30 mouse cellular contexts compared by ENCODE assay signal in the genomic region with DNA sequence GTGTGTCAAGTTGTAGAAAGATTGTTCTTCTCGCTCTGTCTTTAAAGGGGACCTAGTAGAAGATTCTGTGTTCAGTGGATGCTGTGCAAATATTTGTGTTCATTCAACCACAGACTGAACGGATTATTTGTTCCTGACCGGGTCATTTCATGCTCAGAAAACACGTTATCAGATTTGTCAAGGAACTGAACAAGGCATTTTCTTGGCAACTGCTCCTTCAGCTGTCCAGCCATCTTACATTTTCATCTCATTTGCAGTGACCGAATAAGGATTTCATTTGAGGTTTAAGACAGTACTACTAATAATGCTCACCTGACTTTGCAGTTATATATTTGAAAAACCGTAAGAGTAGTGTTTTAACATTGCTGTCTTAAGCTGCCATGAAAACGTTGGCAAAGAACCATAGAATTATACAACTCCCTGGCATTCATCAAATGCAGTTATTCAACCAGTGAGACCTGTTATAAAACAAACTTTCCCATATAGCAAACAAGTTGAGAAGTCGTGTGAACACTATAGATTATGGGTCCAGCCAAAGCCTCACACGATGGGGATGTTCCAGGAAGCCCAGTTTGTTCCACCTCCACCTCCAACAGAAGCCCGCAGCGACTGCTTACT. TPM values are rescaled to one million over a fixed set of nuclear protein-coding genes. Genes with fewer than 3 reads are reported as not detected.
DNase-seq lines count a peak whose midpoint lies in the region; ATAC-seq and TF ChIP-seq lines count a peak whose summit lies in the region.
"Had no signal": no experiment of that assay in that cellular context is flagged by ENCODE, and none has a peak within 500 bp of the region (broad histone marks: within the 10 kb centered on the region; RNA-seq: fewer than 3 reads in every experiment).

No protein-coding gene starts in this region.

- no peak; the same call in 1 of the 2 replicates for ATAC-seq in lung, embryonic 15.5 days (ENCODE audit: borderline replicate concordance, extremely low read depth, low FRiP score, low TSS enrichment)
- ATAC-seq: activated CD4-positive, CD25-positive, alpha-beta regulatory T cell, adult 4 months; forebrain, embryonic 15.5 days; hindbrain, embryonic 16.5 days; intestine, embryonic 16.5 days had no signal

- 59% methylated on average over 11 of the region's 11 CpGs for WGBS in kidney, adult 2 months
- 40% methylated on average over 11 of the region's 11 CpGs for WGBS in lung, embryonic 15.5 days

- no peak overlapping the region for H3K9ac ChIP-seq in lung, embryonic 15.5 days
- H3K9ac ChIP-seq: embryonic facial prominence, embryonic 13.5 days; forebrain, embryonic 15.5 days had no signal

- H3K4me3 ChIP-seq in kidney, adult 2 months (ENCODE audit: insufficient read depth, low read depth, low read length), result no peak overlapping the region
- no peak overlapping the region for H3K4me3 ChIP-seq in lung, embryonic 15.5 days
- H3K4me3 ChIP-seq: embryonic facial prominence, embryonic 13.5 days; forebrain, embryonic 15.5 days; limb, embryonic 10.5 days had no signal

- no peak for TF ChIP-seq POLR2A in kidney, adult 2 months (IDR thresholded peaks at IDR 0.05; ENCODE audit: low read depth, low read length)

- H3K4me2 ChIP-seq in lung, embryonic 15.5 days, result no peak overlapping the region
- H3K4me2 ChIP-seq: embryonic facial prominence, embryonic 13.5 days; forebrain, embryonic 15.5 days; liver, embryonic 11.5 days had no signal

- peak overlapping the region; percentile 64 for H3K27ac ChIP-seq in kidney, adult 2 months (ENCODE audit: insufficient read depth, low read depth, low read length)
- H3K27ac ChIP-seq in lung, embryonic 15.5 days, result peak overlapping the region; percentile 37; the same call in 1 of the 2 replicates
- H3K27ac ChIP-seq: embryonic facial prominence, embryonic 13.5 days; forebrain, embryonic 15.5 days; limb, embryonic 10.5 days; macrophage had no signal

- H3K4me1 ChIP-seq in kidney, adult 2 months (ENCODE audit: control insufficient read depth, insufficient read depth, low read length), result peaks cover 19% of the 10 kb centered on the region; the same call in 1 of the 2 replicates
- peaks cover 11% of the 10 kb centered on the region for H3K4me1 ChIP-seq in lung, embryonic 15.5 days
- H3K4me1 ChIP-seq: embryonic facial prominence, embryonic 13.5 days; forebrain, embryonic 15.5 days had no signal

- H3K27me3 ChIP-seq in kidney, adult 2 months (replicated peaks; ENCODE audit: control insufficient read depth, insufficient read depth, low read length), result no peaks in the 10 kb centered on the region
- H3K27me3 ChIP-seq in lung, embryonic 15.5 days, result no peaks in the 10 kb centered on the region
- H3K27me3 ChIP-seq: embryonic facial prominence, embryonic 13.5 days; forebrain, embryonic 15.5 days had no signal

- no peaks in the 10 kb centered on the region for H3K9me3 ChIP-seq in lung, embryonic 15.5 days
- H3K9me3 ChIP-seq: embryonic facial prominence, embryonic 13.5 days; forebrain, embryonic 15.5 days; limb, embryonic 10.5 days had no signal

- no peak for DNase-seq in kidney, adult 2 months
- DNase-seq in kidney, adult 18-20 months, result no peak
- DNase-seq in lung, adult 18-20 months, result no peak
- DNase-seq in retina, embryonic 14.5 days (ENCODE audit: low spot score), result peak; percentile 26
- no peak for DNase-seq in retina, postnatal 1 day
- no peak for DNase-seq in layer of hippocampus, postnatal 14 days (ENCODE audit: low spot score in 2 of 2)
- DNase-seq: adrenal gland, adult 8-10 months; cerebellum, adult 18-20 months; cerebellum, postnatal 14 days; gastrocnemius, postnatal 36 days; kidney, postnatal 10 days; right cerebral cortex, postnatal 25 days; spleen, adult 18-20 months had no signal

- H3K36me3 ChIP-seq in kidney, adult 2 months (ENCODE audit: control insufficient read depth, insufficient read depth, low read length), result no peaks in the 10 kb centered on the region
- H3K36me3 ChIP-seq in lung, embryonic 15.5 days, result no peaks in the 10 kb centered on the region
- H3K36me3 ChIP-seq: embryonic facial prominence, embryonic 13.5 days; forebrain, embryonic 15.5 days; limb, embryonic 10.5 days had no signal

- no peak for TF ChIP-seq CTCF in kidney, adult 2 months (conservative IDR thresholded peaks at IDR 0.05; ENCODE audit: insufficient read depth, insufficient read length, low read depth, low read length)

RNA-seq across cellular contexts. Expression of gene Adh7, which starts 19.1 kb away (rescaled TPM):
- polyA plus RNA-seq in kidney, adult 2 months (2012; rRNA removed), result 0.25 and 0.29 TPM in 2 replicates
- 0.43 and 0.50 TPM in 2 replicates for polyA plus RNA-seq in lung, embryonic 15.5 days (2015; fragmentation: Nextera tagmentation; extraction: Ambion mirVana)
- under 1 TPM in 1 of 2 experiments, not detected in 1; 0.09 TPM for total RNA-seq in layer of hippocampus, postnatal 14 days (2021)
- total RNA-seq: hematopoietic stem cell, adult 5-6 weeks; MEL; monocyte, adult 5-6 weeks had no signal
- polyA plus RNA-seq: activated CD4-positive, CD25-positive, alpha-beta regulatory T cell, adult 4 months; macrophage had no signal

RNA-seq across cellular contexts. Expression of gene Adh1, which starts 24.1 kb away (rescaled TPM):
- polyA plus RNA-seq in kidney, adult 2 months (2012; rRNA removed), result 251 and 256 TPM in 2 replicates
- 1,171 and 1,249 TPM in 2 replicates for polyA plus RNA-seq in lung, embryonic 15.5 days (2015; fragmentation: Nextera tagmentation; extraction: Ambion mirVana)
- 1 to 10 TPM; 1.0 to 1.7 TPM for total RNA-seq in layer of hippocampus, postnatal 14 days (2021)
- total RNA-seq: hematopoietic stem cell, adult 5-6 weeks; monocyte, adult 5-6 weeks had no signal
- polyA plus RNA-seq: macrophage had no signal

RNA-seq across cellular contexts. Expression of gene 4930579F01Rik, which starts 43.0 kb away (rescaled TPM):
- polyA plus RNA-seq in kidney, adult 2 months (2012; rRNA removed), result 0.31 TPM in 1 of 2 replicates, not detected in the other
- polyA plus RNA-seq in lung, embryonic 15.5 days (2015; fragmentation: Nextera tagmentation; extraction: Ambion mirVana), result 0.21 and 0.29 TPM in 2 replicates
- total RNA-seq in layer of hippocampus, postnatal 14 days (2021), result not detected
- total RNA-seq: adrenal gland, adult 8-10 months; gastrocnemius, postnatal 36 days; hematopoietic stem cell, adult 5-6 weeks; layer of hippocampus, adult 18-20 months; layer of hippocampus, postnatal 25 days; MEL; monocyte, adult 5-6 weeks had no signal
- polyA plus RNA-seq: activated CD4-positive, CD25-positive, alpha-beta regulatory T cell, adult 4 months; C2C12; forebrain, embryonic 15.5 days; heart, embryonic 16.5 days; hindbrain, embryonic 16.5 days; limb, embryonic 10.5 days; liver, embryonic 11.5 days; macrophage; neural tube, embryonic 11.5 days had no signal
